Mouse (Mus musculus): ENCODE measurements at regions not wholly inside any gene's neighbourhood (a gene's known extent, or its start where the extent isn't known, plus 50 kb on each side); places are given as distances from the start of the nearest gene placed in this dataset.

- no peak for DNase-seq
Observed at GRCm38 (mm10) chr3:54604705-54605379, 87.8 kb upstream of the Supt20 start.

DNA sequence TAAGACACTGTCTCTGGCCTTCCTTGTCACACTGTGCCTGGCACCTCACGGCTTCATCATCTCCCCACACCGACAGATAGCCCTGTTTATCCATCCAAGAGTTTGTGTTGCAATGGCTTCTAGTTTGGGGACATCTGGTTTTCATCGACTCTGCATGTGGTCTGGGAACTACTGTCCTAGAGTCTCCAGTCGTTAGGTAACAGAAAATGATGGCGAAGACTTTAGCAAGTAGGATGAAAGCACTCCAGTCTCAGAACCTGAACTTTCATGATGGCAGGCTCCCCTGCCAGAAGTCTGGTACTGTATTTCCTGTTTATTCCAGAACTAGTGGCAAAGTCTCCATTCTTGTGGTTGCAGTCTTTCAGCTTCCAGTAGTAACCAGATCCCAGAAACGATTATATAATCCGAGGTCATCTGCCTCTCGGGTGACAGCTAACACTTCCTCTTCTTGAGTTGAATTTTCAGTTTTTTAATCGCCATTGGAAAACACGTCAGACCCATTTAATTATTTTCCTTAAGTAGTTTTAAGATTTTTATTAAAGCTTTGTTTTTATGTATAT, 81.1 kb upstream of the Supt20 start:
- DNase-seq, result no peak

DNA sequence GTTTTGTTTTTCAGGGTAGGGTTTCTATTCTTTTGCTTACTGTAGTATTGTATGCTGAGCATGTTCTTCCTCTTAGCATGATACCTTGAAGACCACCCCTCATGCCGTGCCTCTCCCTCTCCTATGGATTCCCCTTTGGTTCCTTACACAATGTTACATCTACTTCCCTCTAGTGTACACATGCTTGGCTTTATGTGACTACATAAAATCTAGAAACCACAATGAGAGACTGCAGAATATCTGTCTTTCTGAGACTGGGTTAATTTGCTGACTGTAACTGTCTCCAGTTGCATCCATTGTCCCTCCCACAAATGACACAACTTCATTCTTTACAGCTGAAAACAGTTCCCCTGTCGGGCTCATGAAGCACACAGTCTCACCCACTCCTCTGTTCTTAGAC, 78.8 kb upstream of the Supt20 start:
- no peak for DNase-seq

DNA sequence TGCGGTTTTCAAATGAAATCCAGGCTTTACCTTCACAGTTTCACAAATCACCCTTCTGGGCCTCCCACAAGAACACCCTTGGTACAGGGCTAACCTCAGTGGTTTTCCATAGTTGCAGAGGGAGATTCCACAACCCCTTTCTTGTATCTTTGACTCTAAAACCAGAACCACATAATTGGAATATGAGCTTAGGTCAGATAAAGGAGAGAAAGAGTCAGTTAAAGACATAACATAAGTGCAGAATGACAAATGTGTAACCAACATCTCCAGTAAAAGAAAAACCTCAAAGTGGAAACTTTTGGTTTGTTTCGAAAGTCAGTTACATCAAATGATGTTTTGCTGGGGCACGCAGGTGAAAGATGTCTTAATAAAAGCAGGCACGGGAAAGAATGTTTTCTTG, 75.3 kb upstream of the Supt20 start:
- no peak for DNase-seq

DNA sequence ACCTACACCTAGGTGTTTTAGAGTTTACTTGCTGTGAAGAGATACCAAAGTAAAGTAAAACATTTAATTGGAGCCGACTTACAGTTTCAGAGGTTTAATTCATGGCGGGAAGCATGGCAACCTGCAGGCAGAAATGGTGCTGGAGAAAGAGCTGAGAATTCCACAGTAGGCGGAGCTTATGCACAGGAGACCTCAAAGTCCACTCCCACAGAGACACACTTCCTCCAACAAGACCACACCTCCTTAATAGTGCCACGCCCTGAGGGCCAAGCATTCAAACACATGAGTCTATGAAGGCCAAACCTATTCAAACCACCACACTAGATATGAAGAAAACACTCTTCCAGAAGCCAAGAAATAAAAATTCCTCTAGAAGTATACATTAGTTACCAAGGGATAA, 74.3 kb upstream of the Supt20 start:
- DNase-seq, result no peak

DNA sequence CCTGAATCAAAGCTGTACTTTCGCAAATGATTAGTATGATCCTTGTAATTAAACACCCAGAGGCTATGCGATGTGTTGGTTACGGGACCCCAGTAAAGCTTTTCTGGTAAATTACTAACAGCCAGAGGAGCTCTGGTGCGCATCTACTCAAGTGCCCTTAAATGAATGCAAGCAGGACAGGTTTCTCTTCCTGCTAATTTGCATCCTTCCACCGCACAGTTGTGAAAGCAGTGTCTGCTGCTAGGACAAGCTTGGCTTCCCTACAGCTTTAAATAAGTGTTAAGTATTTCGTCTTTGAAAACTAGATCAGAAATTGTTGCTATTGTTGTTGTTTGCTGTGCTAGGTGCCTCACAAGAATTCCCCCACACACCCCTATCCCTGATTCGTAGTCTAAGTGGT, 62.4 kb upstream of the Supt20 start:
- DNase-seq, result no peak

DNA sequence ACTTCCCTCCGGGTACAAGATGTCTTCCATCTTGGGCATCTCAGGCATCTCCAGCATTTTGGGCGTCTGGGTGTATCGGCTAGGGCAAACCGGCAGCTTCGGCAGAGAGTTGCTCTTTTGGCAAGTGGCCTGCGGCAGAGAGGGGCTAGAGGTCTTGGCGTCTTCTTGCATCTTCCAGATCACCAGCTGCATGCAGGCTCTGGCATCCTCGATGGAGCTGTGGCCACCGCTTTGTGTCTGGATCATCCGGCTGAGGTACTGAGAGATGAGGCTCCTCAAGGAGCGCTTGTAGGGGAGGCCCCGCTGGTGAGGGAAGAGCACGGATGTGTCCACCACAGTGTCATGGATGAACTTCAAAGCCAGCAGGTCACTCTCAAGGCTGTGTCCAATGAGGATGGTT, 59.9 kb upstream of the Supt20 start:
- no peak for DNase-seq

DNA sequence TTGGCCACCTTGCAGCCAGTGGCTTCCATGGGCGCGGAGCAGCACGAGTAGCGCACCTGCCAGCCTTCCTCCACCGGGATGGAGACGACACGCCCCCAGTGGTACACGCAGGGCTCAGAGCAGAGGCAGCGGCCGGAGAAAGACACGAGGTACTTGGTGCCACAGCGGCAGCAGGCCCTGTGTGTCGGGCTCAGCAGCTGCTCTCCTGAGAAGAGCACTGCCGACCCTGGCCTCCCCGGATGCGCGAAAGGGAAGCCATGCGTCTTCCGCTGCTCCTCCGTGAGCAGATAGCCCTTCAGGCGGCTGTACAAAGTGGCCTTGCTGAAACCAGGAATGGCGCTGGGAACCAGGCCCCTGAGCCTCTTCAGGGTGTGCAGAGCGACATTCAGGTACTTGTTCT, 59.2 kb upstream of the Supt20 start:
- no peak for DNase-seq

DNA sequence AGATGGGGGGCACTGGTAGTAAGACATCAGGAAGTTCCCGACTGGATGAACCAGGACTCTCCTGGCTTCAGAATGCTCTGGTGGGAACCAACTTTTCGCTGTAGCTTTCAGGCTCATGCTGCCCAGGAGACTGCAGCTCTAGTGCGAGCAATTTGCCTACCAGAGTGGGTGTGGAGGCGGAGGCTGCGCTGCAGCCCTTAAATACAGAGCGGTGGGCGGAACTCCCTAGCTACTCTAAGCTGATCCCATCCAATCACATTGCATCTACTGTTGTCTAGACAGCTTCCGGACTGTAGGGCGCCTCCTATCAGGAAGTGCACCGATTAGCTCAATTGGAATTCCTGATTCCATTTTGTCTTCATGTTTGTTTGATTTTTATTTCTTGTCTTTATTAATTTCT, 58.2 kb upstream of the Supt20 start:
- no peak for DNase-seq
